Comparison of ENCODE assay signal across 24 mouse cellular contexts in genomic region chr6:5188036-5188435, GRCm38 (mm10). TPM values are rescaled to one million over a fixed set of nuclear protein-coding genes. Genes with fewer than 3 reads are reported as not detected.
DNase-seq lines count a peak whose midpoint lies in the region; ATAC-seq and TF ChIP-seq lines count a peak whose summit lies in the region.
"Had no signal": no experiment of that assay in that cellular context is flagged by ENCODE, and none has a peak within 500 bp of the region (broad histone marks: within the 10 kb centered on the region; RNA-seq: fewer than 3 reads in every experiment).

No protein-coding gene starts in this region.

- H3K27me3 ChIP-seq in heart, embryonic 10.5 days (ENCODE audit: insufficient read depth, poor library complexity, severe bottlenecking), result no peaks in the 10 kb centered on the region
- no peaks in the 10 kb centered on the region for H3K27me3 ChIP-seq in liver, adult 2 months (ENCODE audit: control insufficient read depth, insufficient read depth, low read length)
- no peaks in the 10 kb centered on the region; the same call in 1 of the 2 replicates for H3K27me3 ChIP-seq in liver, embryonic 12.5 days (replicated peaks)
- no peaks in the 10 kb centered on the region for H3K27me3 ChIP-seq in liver, postnatal 0 days (ENCODE audit: insufficient read depth, low read length)
- H3K27me3 ChIP-seq in liver, embryonic 11.5 days (replicated peaks; ENCODE audit: control insufficient read depth, insufficient read depth, low read length), result no peaks in the 10 kb centered on the region
- H3K27me3 ChIP-seq: CH12.LX, Patski had no signal

- no peak overlapping the region for H3K4me3 ChIP-seq in heart, embryonic 10.5 days
- peak overlapping the region; percentile 51 for H3K4me3 ChIP-seq in liver, adult 2 months (ENCODE audit: insufficient read depth, low read depth, low read length)
- H3K4me3 ChIP-seq in liver, embryonic 12.5 days, result no peak overlapping the region
- H3K4me3 ChIP-seq in liver, postnatal 0 days (ENCODE audit: low read depth, low read length), result no peak overlapping the region
- H3K4me3 ChIP-seq in liver, embryonic 11.5 days (ENCODE audit: low read depth, low read length), result no peak overlapping the region

- TF ChIP-seq EP300 in liver, postnatal 0 days (IDR thresholded peaks at IDR 0.05; ENCODE audit: low read depth), result no peak

- WGBS in heart, embryonic 10.5 days, result 78% methylated on average over 5 of the region's 5 CpGs
- WGBS in liver, adult 2 months, result 26% methylated on average over 5 of the region's 5 CpGs
- WGBS in liver, embryonic 12.5 days (ENCODE audit: insufficient replicate concordance), result 69% methylated on average over 5 of the region's 5 CpGs
- 66% methylated on average over 5 of the region's 5 CpGs for WGBS in liver, postnatal 0 days (ENCODE audit: insufficient replicate concordance)
- 78% methylated on average over 5 of the region's 5 CpGs for WGBS in liver, embryonic 11.5 days

- DNase-seq in heart, adult 11 months, result peak; percentile 76
- no peak for DNase-seq in heart, embryonic 10.5 days (ENCODE audit: low spot score)
- peak; percentile 84 for DNase-seq in liver, adult 2 months (ENCODE audit: extremely low read depth, low read depth, low spot score)
- DNase-seq in liver, postnatal 0 days, result no peak
- no peak for DNase-seq in liver, embryonic 11.5 days (ENCODE audit: low spot score)
- DNase-seq: adrenal gland, adult 2 months; adrenal gland, adult 8-10 months; adrenal gland, postnatal 10 days; adrenal gland, postnatal 14 days; adrenal gland, postnatal 25 days; adrenal gland, postnatal 36 days; B cell, adult 2 months; cerebellum, adult 11 months; cerebellum, adult 11-12 months; cerebellum, adult 18-20 months had no signal

- no peak overlapping the region for H3K4me2 ChIP-seq in liver, embryonic 12.5 days
- peak overlapping the region; percentile 38 for H3K4me2 ChIP-seq in liver, postnatal 0 days (ENCODE audit: low read depth, low read length)
- no peak overlapping the region for H3K4me2 ChIP-seq in liver, embryonic 11.5 days

- H3K9me3 ChIP-seq in heart, embryonic 10.5 days, result no peaks in the 10 kb centered on the region
- no peaks in the 10 kb centered on the region for H3K9me3 ChIP-seq in liver, embryonic 12.5 days (replicated peaks)
- H3K9me3 ChIP-seq in liver, postnatal 0 days (ENCODE audit: low read length), result no peaks in the 10 kb centered on the region
- H3K9me3 ChIP-seq in liver, embryonic 11.5 days (ENCODE audit: control insufficient read depth, low read length), result no peaks in the 10 kb centered on the region
- H3K9me3 ChIP-seq: G1E had no signal

- no peak for TF ChIP-seq POLR2A in liver, adult 2 months (IDR thresholded peaks at IDR 0.05; ENCODE audit: extremely low read depth, insufficient read depth, low read length)

- no peak for TF ChIP-seq CTCF in liver, adult 2 months (IDR thresholded peaks at IDR 0.05; ENCODE audit: low read depth, low read length)
- no peak for TF ChIP-seq CTCF in liver, postnatal 0 days (IDR thresholded peaks at IDR 0.05; ENCODE audit: low read depth)

- no peak for ATAC-seq in liver, embryonic 12.5 days
- no peak for ATAC-seq in liver, postnatal 0 days
- ATAC-seq in liver, embryonic 11.5 days (replicated peaks; ENCODE audit: low FRiP score), result no peak
- ATAC-seq: activated CD4-positive, CD25-positive, alpha-beta regulatory T cell, adult 4 months; CD4-positive, CD25-positive, alpha-beta regulatory T cell, adult 4 months; Patski had no signal

- no peak overlapping the region for H3K27ac ChIP-seq in heart, embryonic 10.5 days
- H3K27ac ChIP-seq in liver, adult 2 months (replicated peaks; ENCODE audit: insufficient read depth, low read depth, low read length), result peak overlapping the region; percentile 97
- no peak overlapping the region for H3K27ac ChIP-seq in liver, embryonic 12.5 days
- peak overlapping the region; percentile 79 for H3K27ac ChIP-seq in liver, postnatal 0 days (ENCODE audit: low read depth)
- H3K27ac ChIP-seq in liver, embryonic 11.5 days (ENCODE audit: low read depth, low read length), result no peak overlapping the region

- H3K4me1 ChIP-seq in heart, embryonic 10.5 days, result no peaks in the 10 kb centered on the region
- H3K4me1 ChIP-seq in liver, adult 2 months (ENCODE audit: control insufficient read depth, insufficient read depth, low read length), result peaks cover 14% of the 10 kb centered on the region
- peaks cover 25% of the 10 kb centered on the region for H3K4me1 ChIP-seq in liver, embryonic 12.5 days
- H3K4me1 ChIP-seq in liver, postnatal 0 days (ENCODE audit: insufficient read depth), result peaks cover 12% of the 10 kb centered on the region
- H3K4me1 ChIP-seq in liver, embryonic 11.5 days (replicated peaks; ENCODE audit: control insufficient read depth, insufficient read depth, low read length), result no peaks in the 10 kb centered on the region

- no peaks in the 10 kb centered on the region for H3K36me3 ChIP-seq in heart, embryonic 10.5 days
- H3K36me3 ChIP-seq in liver, adult 2 months (ENCODE audit: control insufficient read depth, insufficient read depth, low read length), result peaks cover 35% of the 10 kb centered on the region
- H3K36me3 ChIP-seq in liver, embryonic 12.5 days, result no peaks in the 10 kb centered on the region
- 0 out of 2 replicates have a peak, but pooled peaks cover 2% of the 10 kb centered on the region for H3K36me3 ChIP-seq in liver, postnatal 0 days (replicated peaks; ENCODE audit: insufficient read depth, low read length)
- no peaks in the 10 kb centered on the region for H3K36me3 ChIP-seq in liver, embryonic 11.5 days (ENCODE audit: control insufficient read depth, insufficient read depth, low read length)
- H3K36me3 ChIP-seq: G1E had no signal

- peak overlapping the region; percentile 66 for H3K9ac ChIP-seq in liver, adult 2 months (ENCODE audit: low read depth, low read length)
- H3K9ac ChIP-seq in liver, embryonic 12.5 days, result no peak overlapping the region
- peak overlapping the region; percentile 26; the same call in 1 of the 2 replicates for H3K9ac ChIP-seq in liver, postnatal 0 days (replicated peaks)
- H3K9ac ChIP-seq in liver, embryonic 11.5 days (ENCODE audit: low read depth, low read length), result no peak overlapping the region

- H3K79me2 ChIP-seq in liver, adult 2 months (ENCODE audit: control insufficient read depth, insufficient read depth, low read length), result peaks cover 6% of the 10 kb centered on the region; the same call in 1 of the 2 replicates

RNA-seq across cellular contexts. Expression of gene Pon1, which starts 5.7 kb away (rescaled TPM):
- polyA plus RNA-seq in heart, embryonic 10.5 days (2016; fragmentation: Nextera tagmentation; extraction: Ambion mirVana), result 0.21 TPM in 1 of 2 replicates, not detected in the other
- 1,847 and 2,396 TPM in 2 replicates for total RNA-seq in liver, adult 2 months (2014; rRNA removed)
- 549 and 587 TPM in 2 replicates for polyA plus RNA-seq in liver, adult 2 months (2012; rRNA removed)
- polyA plus RNA-seq in liver, embryonic 12.5 days (2016; fragmentation: Nextera tagmentation; extraction: Ambion mirVana), result 0.66 and 0.98 TPM in 2 replicates
- 503 and 548 TPM in 2 replicates for polyA plus RNA-seq in liver, postnatal 0 days (2015; fragmentation: Nextera tagmentation; extraction: Ambion mirVana)
- polyA plus RNA-seq in liver, embryonic 11.5 days (2014; fragmentation: Nextera tagmentation; extraction: Ambion mirVana), result 0.75 and 1.5 TPM in 2 replicates
- total RNA-seq: CH12.LX, ES-E14, MEL had no signal
- polyA plus RNA-seq: activated CD4-positive, CD25-positive, alpha-beta regulatory T cell, adult 4 months; C2C12; CD4-positive, CD25-positive, alpha-beta regulatory T cell, adult 4 months; G1E; Patski had no signal

Comparison
In these comparisons a context has a peak if more than half of its experiments do, and no peak if none do; other contexts are left out.
1. DNase-seq: peak in heart, adult 11 months (single experiment) and liver, adult 2 months (single experiment); none in heart, embryonic 10.5 days (single experiment), liver, postnatal 0 days (single experiment) and liver, embryonic 11.5 days (single experiment).
2. H3K27ac ChIP-seq: peak in liver, adult 2 months (single experiment) and liver, postnatal 0 days (single experiment); none in heart, embryonic 10.5 days (single experiment), liver, embryonic 12.5 days (single experiment) and liver, embryonic 11.5 days (single experiment).
3. H3K9ac ChIP-seq: peak in liver, adult 2 months (single experiment) and liver, postnatal 0 days (single experiment); none in liver, embryonic 12.5 days (single experiment) and liver, embryonic 11.5 days (single experiment).
4. RNA of gene Pon1, which starts 5.7 kb away (polyA plus RNA-seq): 549 to 587 TPM in liver, adult 2 months and 503 to 548 TPM in liver, postnatal 0 days; 0.75 to 1.5 TPM in liver, embryonic 11.5 days, 0.66 to 0.98 TPM in liver, embryonic 12.5 days and 0.21 TPM in heart, embryonic 10.5 days; every median in the first group is over 100 times any median in the second.